In genomic region chr8:103912983-103913926, GRCm38 (mm10) we compare ENCODE assay signal across 10 mouse cellular contexts.
DNase-seq lines count a peak whose midpoint lies in the region; ATAC-seq and TF ChIP-seq lines count a peak whose summit lies in the region.
"Had no signal": no experiment of that assay in that cellular context is flagged by ENCODE, and none has a peak within 500 bp of the region (broad histone marks: within the 10 kb centered on the region; RNA-seq: fewer than 3 reads in every experiment).

No protein-coding gene starts in this region.

- TF ChIP-seq CTCF in hindbrain, postnatal 0 days (IDR thresholded peaks at IDR 0.05; ENCODE audit: low read depth) = no peak
- no peak for TF ChIP-seq CTCF in heart, adult 2 months (IDR thresholded peaks at IDR 0.05)

- 85% methylated on average over 9 of the region's 9 CpGs for WGBS in hindbrain, embryonic 10.5 days
- 77% methylated on average over 9 of the region's 9 CpGs for WGBS in hindbrain, postnatal 0 days
- 74% methylated on average over 9 of the region's 9 CpGs for WGBS in heart, adult 2 months
- WGBS in limb, embryonic 15.5 days = 49% methylated on average over 9 of the region's 9 CpGs

- no peak for ATAC-seq in hindbrain, postnatal 0 days
- no peak; the same call in 1 of the 2 replicates for ATAC-seq in limb, embryonic 15.5 days (ENCODE audit: insufficient number of reproducible peaks, low FRiP score, low TSS enrichment, low read depth)
- no peak for ATAC-seq in megakaryocyte-erythroid progenitor cell, adult 5-6 weeks (replicated peaks; ENCODE audit: low FRiP score, low TSS enrichment, poor library complexity, severe bottlenecking)
- ATAC-seq: Patski had no signal

- H3K4me2 ChIP-seq in hindbrain, postnatal 0 days (ENCODE audit: low read depth, low read length) = no peak overlapping the region
- no peak overlapping the region for H3K4me2 ChIP-seq in limb, embryonic 15.5 days
- H3K4me2 ChIP-seq: forebrain, embryonic 12.5 days had no signal

- H3K79me2 ChIP-seq in heart, adult 2 months (replicated peaks; ENCODE audit: control insufficient read depth, insufficient read depth, low read length) = no peaks in the 10 kb centered on the region

- no peaks in the 10 kb centered on the region for H3K27me3 ChIP-seq in hindbrain, embryonic 10.5 days (ENCODE audit: insufficient read depth, poor library complexity, severe bottlenecking)
- no peaks in the 10 kb centered on the region for H3K27me3 ChIP-seq in hindbrain, postnatal 0 days (ENCODE audit: insufficient read depth, low read length)
- no peaks in the 10 kb centered on the region for H3K27me3 ChIP-seq in heart, adult 2 months (ENCODE audit: control insufficient read depth, insufficient read depth, low read length)
- H3K27me3 ChIP-seq in limb, embryonic 15.5 days = no peaks in the 10 kb centered on the region
- H3K27me3 ChIP-seq: forebrain, embryonic 12.5 days; Patski had no signal

- H3K36me3 ChIP-seq in hindbrain, embryonic 10.5 days = no peaks in the 10 kb centered on the region
- no peaks in the 10 kb centered on the region for H3K36me3 ChIP-seq in hindbrain, postnatal 0 days (ENCODE audit: insufficient read depth, low read length)
- H3K36me3 ChIP-seq in heart, adult 2 months (ENCODE audit: control insufficient read depth, insufficient read depth, low read length) = no peaks in the 10 kb centered on the region
- H3K36me3 ChIP-seq in limb, embryonic 15.5 days = no peaks in the 10 kb centered on the region
- H3K36me3 ChIP-seq: forebrain, embryonic 12.5 days had no signal

- peaks cover 4% of the 10 kb centered on the region; the same call in 1 of the 2 replicates for H3K4me1 ChIP-seq in hindbrain, embryonic 10.5 days (replicated peaks)
- H3K4me1 ChIP-seq in hindbrain, postnatal 0 days (ENCODE audit: insufficient read depth, low read length) = no peaks in the 10 kb centered on the region
- no peaks in the 10 kb centered on the region for H3K4me1 ChIP-seq in heart, adult 2 months (ENCODE audit: control insufficient read depth, insufficient read depth, low read length)
- H3K4me1 ChIP-seq in limb, embryonic 15.5 days = peaks cover 19% of the 10 kb centered on the region
- H3K4me1 ChIP-seq: forebrain, embryonic 12.5 days had no signal

- no peaks in the 10 kb centered on the region for H3K9me3 ChIP-seq in hindbrain, embryonic 10.5 days
- no peaks in the 10 kb centered on the region for H3K9me3 ChIP-seq in hindbrain, postnatal 0 days (ENCODE audit: low read length)
- H3K9me3 ChIP-seq in limb, embryonic 15.5 days = no peaks in the 10 kb centered on the region
- H3K9me3 ChIP-seq: forebrain, embryonic 12.5 days had no signal

- no peak overlapping the region for H3K9ac ChIP-seq in hindbrain, postnatal 0 days (replicated peaks; ENCODE audit: low read length)
- no peak overlapping the region for H3K9ac ChIP-seq in heart, adult 2 months (ENCODE audit: low read depth, low read length)
- H3K9ac ChIP-seq in limb, embryonic 15.5 days = no peak overlapping the region
- H3K9ac ChIP-seq: forebrain, embryonic 12.5 days had no signal

- no peak for TF ChIP-seq POLR2A in heart, adult 2 months (IDR thresholded peaks at IDR 0.05; ENCODE audit: insufficient read depth, low read depth, low read length)

- no peak for DNase-seq in hindbrain, embryonic 10.5 days (ENCODE audit: low spot score)
- no peak for DNase-seq in hindbrain, postnatal 0 days (ENCODE audit: low spot score)
- DNase-seq in NIH3T3 (ENCODE audit: low read depth) = peak; percentile 55
- peak; percentile 61 to 70 for DNase-seq in heart, adult 2 months
- no peak for DNase-seq in left cerebral cortex, postnatal 10 days (ENCODE audit: extremely low spot score in 1 of 2, low spot score in 2 of 2)
- no peak for DNase-seq in right cerebral cortex, postnatal 4 days

- TF ChIP-seq EP300 in heart, adult 2 months (IDR thresholded peaks at IDR 0.05; ENCODE audit: insufficient read depth, low read depth, low read length) = no peak

- no peak overlapping the region for H3K4me3 ChIP-seq in hindbrain, embryonic 10.5 days
- H3K4me3 ChIP-seq in hindbrain, postnatal 0 days (ENCODE audit: low read length) = no peak overlapping the region
- H3K4me3 ChIP-seq in heart, adult 2 months = no peak overlapping the region
- no peak overlapping the region for H3K4me3 ChIP-seq in limb, embryonic 15.5 days
- H3K4me3 ChIP-seq: forebrain, embryonic 12.5 days had no signal

- H3K27ac ChIP-seq in hindbrain, embryonic 10.5 days = peak overlapping the region; percentile 41; the same call in 1 of the 2 replicates
- no peak overlapping the region for H3K27ac ChIP-seq in hindbrain, postnatal 0 days
- no peak overlapping the region; the same call in 1 of the 2 replicates for H3K27ac ChIP-seq in heart, adult 2 months
- H3K27ac ChIP-seq in limb, embryonic 15.5 days = peak overlapping the region; percentile 83
- H3K27ac ChIP-seq: forebrain, embryonic 12.5 days had no signal

- intact Hi-C loops in heart, adult 2 months (cut with DNase I) = no loop called here
- intact Hi-C loops in left cerebral cortex, postnatal 10 days (cut with DNase I) = no loop called here

Comparison
In these comparisons a context has a peak if more than half of its experiments do, and no peak if none do; other contexts are left out.
1. H3K27ac ChIP-seq: peak in hindbrain, embryonic 10.5 days (single experiment) and limb, embryonic 15.5 days (single experiment); none in hindbrain, postnatal 0 days (single experiment) and heart, adult 2 months (single experiment).
2. DNase-seq: peak in NIH3T3 (single experiment) and heart, adult 2 months (2 of 2); none in hindbrain, embryonic 10.5 days (single experiment), hindbrain, postnatal 0 days (single experiment), left cerebral cortex, postnatal 10 days (0 of 2) and right cerebral cortex, postnatal 4 days (single experiment).